Comparison of ENCODE assay signal across 8 mouse cellular contexts in the genomic region with DNA sequence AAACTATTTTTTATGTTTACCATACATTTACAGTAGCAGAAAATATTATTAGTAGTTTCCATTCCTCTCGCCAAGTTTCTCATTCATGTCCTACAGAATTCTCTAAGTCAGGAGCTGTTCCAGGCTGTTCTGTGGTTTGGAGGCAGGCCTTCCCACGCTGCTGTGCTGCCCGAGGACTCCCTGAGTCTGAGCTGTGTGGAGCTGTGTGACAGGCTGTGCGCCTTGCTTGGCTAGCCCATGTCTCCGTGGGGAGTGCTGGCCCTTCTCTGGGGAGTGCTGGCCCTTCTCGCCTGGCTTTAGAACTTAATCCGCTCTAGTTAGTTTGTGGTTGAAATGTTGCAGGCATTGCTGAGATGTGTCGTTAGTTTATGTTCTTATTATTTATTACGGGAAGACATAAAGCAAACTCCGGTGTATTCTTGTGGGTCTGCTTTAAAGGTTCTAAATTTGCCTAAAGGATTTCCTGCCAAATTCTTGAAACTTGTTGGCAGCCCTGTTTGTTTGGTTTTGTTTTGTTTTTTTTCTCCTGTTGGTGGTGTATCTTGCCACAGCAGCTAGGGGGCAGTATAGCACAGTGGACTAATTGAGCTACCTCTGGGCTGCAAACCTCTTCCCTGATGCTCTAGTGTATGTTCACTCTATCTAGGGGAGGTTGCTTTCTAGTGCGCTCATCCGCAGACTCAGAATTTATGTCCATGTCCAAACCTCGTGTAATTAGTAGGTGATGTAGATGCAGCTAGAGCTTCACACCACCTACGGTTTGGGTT. TPM values are rescaled to one million over a fixed set of nuclear protein-coding genes. Genes with fewer than 3 reads are reported as not detected.
A peak's percentile ranks its signal among the peaks of the same experiment; 100 is the strongest.
DNase-seq lines count a peak whose midpoint lies in the region; ATAC-seq lines count a peak whose summit lies in the region.

No protein-coding gene starts in this region.

- no peak overlapping the region for H3K4me2 ChIP-seq in hindbrain, embryonic 13.5 days
- H3K4me2 ChIP-seq in lung, embryonic 16.5 days (ENCODE audit: low read depth, low read length): no peak overlapping the region

- WGBS in hindbrain, embryonic 10.5 days: 64% methylated on average over 14 of the region's 14 CpGs
- 71% methylated on average over 14 of the region's 14 CpGs for WGBS in hindbrain, embryonic 13.5 days
- 58% methylated on average over 14 of the region's 14 CpGs for WGBS in lung, embryonic 16.5 days

- H3K36me3 ChIP-seq in hindbrain, embryonic 10.5 days: no peaks in the 10 kb centered on the region
- H3K36me3 ChIP-seq in hindbrain, embryonic 13.5 days: no peaks in the 10 kb centered on the region
- H3K36me3 ChIP-seq in lung, embryonic 16.5 days (ENCODE audit: control insufficient read depth, insufficient read depth, low read length): no peaks in the 10 kb centered on the region
- H3K36me3 ChIP-seq in splenic B cell, adult 2 months (ENCODE audit: control insufficient read depth, insufficient read depth, low read length, poor library complexity, severe bottlenecking): 0 out of 2 replicates have a peak, but pooled peaks cover 1% of the 10 kb centered on the region

- H3K4me3 ChIP-seq in hindbrain, embryonic 10.5 days: no peak overlapping the region
- H3K4me3 ChIP-seq in hindbrain, embryonic 13.5 days: no peak overlapping the region
- H3K4me3 ChIP-seq in lung, embryonic 16.5 days (ENCODE audit: low read length): no peak overlapping the region

- H3K9ac ChIP-seq in hindbrain, embryonic 13.5 days: no peak overlapping the region
- no peak overlapping the region for H3K9ac ChIP-seq in lung, embryonic 16.5 days (ENCODE audit: low read length)

- H3K27ac ChIP-seq in hindbrain, embryonic 10.5 days: no peak overlapping the region
- H3K27ac ChIP-seq in hindbrain, embryonic 13.5 days: no peak overlapping the region
- 0 out of 2 replicates have a peak overlapping the region, but pooled peaks have one; percentile 11 for H3K27ac ChIP-seq in lung, embryonic 16.5 days (ENCODE audit: low read length)

- DNase-seq in hindbrain, embryonic 10.5 days (ENCODE audit: low spot score): peak; percentile 42
- peak; percentile 84 for DNase-seq in CD4-positive, CD25-positive, alpha-beta regulatory T cell, adult 2 months (ENCODE audit: low read depth, low spot score)
- peak; percentile 58 to 79 for DNase-seq in adrenal gland, postnatal 36 days
- peak; percentile 47 for DNase-seq in fibroblast of lung, adult 2 months (ENCODE audit: low read depth)
- DNase-seq in kidney, adult 8-10 months: peak; percentile 47 to 59
- DNase-seq in splenic B cell, adult 2 months (ENCODE audit: low read depth, low spot score): peak; percentile 83

- no peak for ATAC-seq in hindbrain, embryonic 13.5 days (ENCODE audit: low FRiP score)
- peak; percentile 41; the same call in 1 of the 2 replicates for ATAC-seq in lung, embryonic 16.5 days (ENCODE audit: low read depth)

- H3K4me1 ChIP-seq in hindbrain, embryonic 10.5 days (replicated peaks): peaks cover 47% of the 10 kb centered on the region
- H3K4me1 ChIP-seq in hindbrain, embryonic 13.5 days (replicated peaks): peaks cover 53% of the 10 kb centered on the region
- peaks cover 26% of the 10 kb centered on the region for H3K4me1 ChIP-seq in lung, embryonic 16.5 days (replicated peaks; ENCODE audit: control insufficient read depth, insufficient read depth, low read length)

- no peaks in the 10 kb centered on the region for H3K9me3 ChIP-seq in hindbrain, embryonic 10.5 days
- H3K9me3 ChIP-seq in hindbrain, embryonic 13.5 days: no peaks in the 10 kb centered on the region
- no peaks in the 10 kb centered on the region for H3K9me3 ChIP-seq in lung, embryonic 16.5 days (ENCODE audit: control insufficient read depth, low read length)

- no peaks in the 10 kb centered on the region for H3K27me3 ChIP-seq in hindbrain, embryonic 10.5 days (ENCODE audit: insufficient read depth, poor library complexity, severe bottlenecking)
- no peaks in the 10 kb centered on the region for H3K27me3 ChIP-seq in hindbrain, embryonic 13.5 days
- H3K27me3 ChIP-seq in lung, embryonic 16.5 days (ENCODE audit: control insufficient read depth, insufficient read depth, low read depth, low read length): no peaks in the 10 kb centered on the region
- no peaks in the 10 kb centered on the region for H3K27me3 ChIP-seq in splenic B cell, adult 2 months (ENCODE audit: control insufficient read depth, insufficient read depth, low read length, poor library complexity, severe bottlenecking)

RNA-seq across cellular contexts. Expression of gene Med13l, which starts 34.2 kb away (rescaled TPM):
- polyA plus RNA-seq in hindbrain, embryonic 10.5 days (2016; fragmentation: Nextera tagmentation; extraction: Ambion mirVana): 10.3 and 11.0 TPM in 2 replicates
- polyA plus RNA-seq in hindbrain, embryonic 13.5 days (2015; fragmentation: Nextera tagmentation; extraction: Ambion mirVana): 15.3 and 16.3 TPM in 2 replicates
- 10 to 100 TPM; 36.3 to 42.5 TPM for total RNA-seq in adrenal gland, postnatal 36 days (2021)
- polyA plus RNA-seq in lung, embryonic 16.5 days (2015; fragmentation: Nextera tagmentation; extraction: Ambion mirVana): 9.5 and 11.0 TPM in 2 replicates
